Mouse (Mus musculus): ENCODE measurements around the gene Sbno2.

The Sbno2 gene

GRCm38 (mm10) chr10:80141786-80142529, 36.6 kb upstream of the Sbno2 start:
- DNase-seq (ENCODE audit: low read depth, low spot score) = peak; percentile 98

GRCm38 (mm10) chr10:80141243-80141642, 35.9 kb upstream of the Sbno2 start:
- DNase-seq (ENCODE audit: low read depth, low spot score) = peak; percentile 97

- DNase-seq (ENCODE audit: low read depth, low spot score) = no peak
These were observed 35.3 kb upstream of the Sbno2 start, which contains the start of gene Cbarp for GRCm38 (mm10) chr10:80140666-80141035. TSS of gene Cbarp (minus strand) at chr10:80140835.

GRCm38 (mm10) chr10:80139975-80140665, 34.7 kb upstream of the Sbno2 start:
- DNase-seq (ENCODE audit: low read depth, low spot score) = no peak

GRCm38 (mm10) chr10:80139439-80139775, 34.0 kb upstream of the Sbno2 start:
- no peak for DNase-seq (ENCODE audit: low read depth, low spot score)

GRCm38 (mm10) chr10:80138553-80139438, 33.4 kb upstream of the Sbno2 start, which contains the start of gene Atp5d:
TSS of gene Atp5d (plus strand) at chr10:80138632.
- no peak for DNase-seq (ENCODE audit: low read depth, low spot score)

GRCm38 (mm10) chr10:80137626-80138552, 32.5 kb upstream of the Sbno2 start:
- DNase-seq (ENCODE audit: low read depth, low spot score) = no peak

GRCm38 (mm10) chr10:80136952-80137625, 31.7 kb upstream of the Sbno2 start:
- no peak for DNase-seq (ENCODE audit: low read depth, low spot score)

- no peak for DNase-seq (ENCODE audit: low read depth, low spot score)
These were observed 31.0 kb upstream of the Sbno2 start for GRCm38 (mm10) chr10:80136179-80136951.

GRCm38 (mm10) chr10:80135641-80136040, 30.3 kb upstream of the Sbno2 start:
- no peak for DNase-seq (ENCODE audit: low read depth, low spot score)

- DNase-seq (ENCODE audit: low read depth, low spot score) = no peak
These were observed 29.8 kb upstream of the Sbno2 start for GRCm38 (mm10) chr10:80135161-80135560.

GRCm38 (mm10) chr10:80134421-80134820, 29.1 kb upstream of the Sbno2 start:
- DNase-seq (ENCODE audit: low read depth, low spot score) = no peak

GRCm38 (mm10) chr10:80133226-80133849, 28.0 kb upstream of the Sbno2 start:
- DNase-seq (ENCODE audit: low read depth, low spot score) = peak; percentile 71

- DNase-seq (ENCODE audit: low read depth, low spot score) = no peak
These were observed 26.6 kb upstream of the Sbno2 start for GRCm38 (mm10) chr10:80131952-80132350.

- no peak for DNase-seq (ENCODE audit: low read depth, low spot score)
These were observed 26.1 kb upstream of the Sbno2 start for GRCm38 (mm10) chr10:80131316-80131951.

GRCm38 (mm10) chr10:80130403-80131031, 25.1 kb upstream of the Sbno2 start:
- no peak for DNase-seq (ENCODE audit: low read depth, low spot score)

GRCm38 (mm10) chr10:80129846-80130245, 24.5 kb upstream of the Sbno2 start:
- no peak for DNase-seq (ENCODE audit: low read depth, low spot score)

GRCm38 (mm10) chr10:80127920-80128319, 22.5 kb upstream of the Sbno2 start:
- DNase-seq (ENCODE audit: low read depth, low spot score) = no peak
